Mouse (Mus musculus): ENCODE data around the gene Gm904. TPM values are rescaled to one million over a fixed set of nuclear protein-coding genes. Genes with fewer than 3 reads are reported as not detected.

Gene Gm904
- polyA plus RNA-seq (2014; fragmentation: Illumina TruSeq; extraction: RNeasy Lipid Tissue Mini Kit (QIAGEN cat#74804); ENCODE audit: low replicate concordance): not detected

GRCm38 (mm10) chr13:50642928-50643327 is at the start of gene Gm904:
Gene Gm904 (plus strand): TSS chr13:50643228.

Other genes starting within 250 kb of the Gm904 start
- gene Fbxw17, start 225.4 kb upstream of the Gm904 start, polyA plus RNA-seq (2014; fragmentation: Illumina TruSeq; extraction: RNeasy Lipid Tissue Mini Kit (QIAGEN cat#74804); ENCODE audit: low replicate concordance): 5.7 TPM
- gene Gm47429, start 199.3 kb upstream of the Gm904 start, polyA plus RNA-seq (2014; fragmentation: Illumina TruSeq; extraction: RNeasy Lipid Tissue Mini Kit (QIAGEN cat#74804); ENCODE audit: low replicate concordance): not detected
- not detected for gene Nutm2, start 175.9 kb upstream of the Gm904 start, polyA plus RNA-seq (2014; fragmentation: Illumina TruSeq; extraction: RNeasy Lipid Tissue Mini Kit (QIAGEN cat#74804); ENCODE audit: low replicate concordance)
- not detected for gene Gm8765, start 55.1 kb downstream of the Gm904 start, polyA plus RNA-seq (2014; fragmentation: Illumina TruSeq; extraction: RNeasy Lipid Tissue Mini Kit (QIAGEN cat#74804); ENCODE audit: low replicate concordance)

All from small intestine, adult 10 weeks (tissue).